Mouse (Mus musculus): Measurements from ENCODE around the gene Olfr373. TPM values are rescaled to one million over a fixed set of nuclear protein-coding genes. Genes with fewer than 3 reads are reported as not detected.

Gene Olfr373
- total and polyA plus RNA-seq, 3 experiments: 0.29 TPM; not detected in 2

GRCm38 (mm10) chr8:72149056-72149455, 66.1 kb downstream of the Olfr373 start:
- no peaks in the 10 kb centered on the region for H3K27me3 ChIP-seq (replicated peaks)
- TF ChIP-seq ZNF384 (IDR thresholded peaks at IDR 0.05; ENCODE audit: low read depth, low read length) (no peak), ZMIZ1 (IDR thresholded peaks at IDR 0.05; ENCODE audit: low read depth, low read length) (no peak), GABPA (IDR thresholded peaks at IDR 0.05; ENCODE audit: insufficient replicate concordance, low read depth, low read length) (no peak), USF2 (conservative IDR thresholded peaks at IDR 0.05; ENCODE audit: low read depth, low read length) (no peak), USF1 (IDR thresholded peaks at IDR 0.05; ENCODE audit: low read depth, low read length) (no peak), BHLHE40 (IDR thresholded peaks at IDR 0.05; ENCODE audit: low read depth, low read length) (no peak), MXI1 (IDR thresholded peaks at IDR 0.05; ENCODE audit: low read depth, low read length) (no peak), ZKSCAN1 (IDR thresholded peaks at IDR 0.05; ENCODE audit: borderline replicate concordance, low read depth, low read length) (no peak), ZC3H11A (IDR thresholded peaks at IDR 0.05; ENCODE audit: low read depth, low read length) (no peak), TBP (conservative IDR thresholded peaks at IDR 0.05; ENCODE audit: low read depth, low read length) (no peak), JUND (conservative IDR thresholded peaks at IDR 0.05; ENCODE audit: low read depth, low read length) (no peak), POLR2AphosphoS2 (IDR thresholded peaks at IDR 0.05; ENCODE audit: low read depth, low read length) (no peak)
- dilution Hi-C loops (cut with MboI; ENCODE audit: extremely low pct_ligation_motif_present, extremely low pct_unique_long_range_greater_than_20kb, low sequenced_read_pairs) (no loop called here), in situ Hi-C loops (cut with MboI; ENCODE audit: low pct_ligation_motif_present, low pct_unique_long_range_greater_than_20kb, low sequenced_read_pairs) (no loop called here)
- H3K4me1 ChIP-seq (ENCODE audit: control insufficient read depth in 1 of 2, insufficient read depth in 2 of 2): peaks cover 7 to 52% of the 10 kb centered on the region in 2 experiments
- H3K79me2 ChIP-seq (replicated peaks; ENCODE audit: control insufficient read depth, extremely low read depth, insufficient read depth, poor library complexity, severe bottlenecking): peaks cover 10% of the 10 kb centered on the region
- no peaks in the 10 kb centered on the region for H3K9me3 ChIP-seq (replicated peaks; ENCODE audit: low read length)
- no peak overlapping the region for H3K9ac ChIP-seq (ENCODE audit: insufficient read depth, low read depth)
- H3K27ac ChIP-seq (ENCODE audit: insufficient read depth, low read depth): no peak overlapping the region
- H3K36me3 ChIP-seq (replicated peaks in 1 of 2; ENCODE audit: control insufficient read depth in 1 of 2, insufficient read depth in 1 of 2, low read length in 1 of 2): peaks cover 69 to 83% of the 10 kb centered on the region in 2 experiments
- no peak overlapping the region for H3K4me3 ChIP-seq (replicated peaks in 1 of 3; ENCODE audit: low read depth in 2 of 3, low read length in 2 of 3, poor library complexity in 1 of 3)
- no peak for DNase-seq (ENCODE audit: extremely low read depth)
- no peak overlapping the region for H3K4me2 ChIP-seq (ENCODE audit: insufficient read depth, low read depth, poor library complexity, severe bottlenecking)

- Histone ChIP-seq H3K9me3 (replicated peaks; ENCODE audit: low read length) (no peaks in the 10 kb centered on the region), H3K27ac (ENCODE audit: insufficient read depth, low read depth) (no peak overlapping the region; the same call in 1 of the 2 replicates), H3K79me2 (replicated peaks; ENCODE audit: control insufficient read depth, extremely low read depth, insufficient read depth, poor library complexity, severe bottlenecking) (peaks cover 14% of the 10 kb centered on the region), H3K4me2 (ENCODE audit: insufficient read depth, low read depth, poor library complexity, severe bottlenecking) (no peak overlapping the region), H3K36me3 (replicated peaks in 1 of 2; ENCODE audit: control insufficient read depth in 1 of 2, insufficient read depth in 1 of 2, low read length in 1 of 2) (peaks cover 51 to 73% of the 10 kb centered on the region in 2 experiments), H3K4me1 (ENCODE audit: control insufficient read depth in 1 of 2, insufficient read depth in 2 of 2) (peaks cover 0 to 46% of the 10 kb centered on the region in 2 experiments; a peak in 2 of 4 replicates), H3K9ac (ENCODE audit: insufficient read depth, low read depth) (no peak overlapping the region), H3K27me3 (replicated peaks) (no peaks in the 10 kb centered on the region), H3K4me3 (replicated peaks in 1 of 3; ENCODE audit: low read depth in 2 of 3, low read length in 2 of 3, poor library complexity in 1 of 3) (no peak overlapping the region)
- dilution Hi-C loops (cut with MboI; ENCODE audit: extremely low pct_ligation_motif_present, extremely low pct_unique_long_range_greater_than_20kb, low sequenced_read_pairs): no loop called here
- no peak for DNase-seq (ENCODE audit: extremely low read depth)
- in situ Hi-C loops (cut with MboI; ENCODE audit: low pct_ligation_motif_present, low pct_unique_long_range_greater_than_20kb, low sequenced_read_pairs): no loop called here
- TF ChIP-seq MAFK (IDR thresholded peaks at IDR 0.05; ENCODE audit: insufficient replicate concordance, low read length) (no peak), BHLHE40 (IDR thresholded peaks at IDR 0.05; ENCODE audit: low read depth, low read length) (no peak), CHD1 (IDR thresholded peaks at IDR 0.05; ENCODE audit: low read depth, low read length) (no peak)
These were observed 68.6 kb downstream of the Olfr373 start for GRCm38 (mm10) chr8:72151418-72152078.

Other genes with a start within 250 kb of the Olfr373 start
- gene Zfp709, start 201.2 kb upstream of the Olfr373 start, total RNA-seq (2012; rRNA removed): 2.8 and 2.9 TPM in 2 replicates
- 3.6 and 4.5 TPM in 2 replicates for gene Zfp709, start 201.2 kb upstream of the Olfr373 start, total RNA-seq (2014; rRNA removed)
- 0.94 and 1.4 TPM in 2 replicates for gene Zfp709, start 201.2 kb upstream of the Olfr373 start, polyA plus RNA-seq (2012; ENCODE audit: insufficient read length, low read depth)
- gene Zfp882, start 174.6 kb upstream of the Olfr373 start, total RNA-seq (2012; rRNA removed): 2.6 and 3.2 TPM in 2 replicates
- 5.2 and 6.6 TPM in 2 replicates for gene Zfp882, start 174.6 kb upstream of the Olfr373 start, total RNA-seq (2014; rRNA removed)
- gene Zfp882, start 174.6 kb upstream of the Olfr373 start, polyA plus RNA-seq (2012; ENCODE audit: insufficient read length, low read depth): 4.0 and 5.8 TPM in 2 replicates
- gene Zfp617, start 174.5 kb upstream of the Olfr373 start, total RNA-seq (2012; rRNA removed): 9.5 and 10.7 TPM in 2 replicates
- 24.9 and 30.3 TPM in 2 replicates for gene Zfp617, start 174.5 kb upstream of the Olfr373 start, total RNA-seq (2014; rRNA removed)
- 8.6 and 14.7 TPM in 2 replicates for gene Zfp617, start 174.5 kb upstream of the Olfr373 start, polyA plus RNA-seq (2012; ENCODE audit: insufficient read length, low read depth)
- gene Zfp961, start 132.1 kb upstream of the Olfr373 start, total RNA-seq (2012; rRNA removed): 5.9 and 7.6 TPM in 2 replicates
- gene Zfp961, start 132.1 kb upstream of the Olfr373 start, total RNA-seq (2014; rRNA removed): 21.4 and 25.8 TPM in 2 replicates
- 13.5 and 14.9 TPM in 2 replicates for gene Zfp961, start 132.1 kb upstream of the Olfr373 start, polyA plus RNA-seq (2012; ENCODE audit: insufficient read length, low read depth)
- 12.7 and 13.5 TPM in 2 replicates for gene Cyp4f18, start 73.6 kb upstream of the Olfr373 start, total RNA-seq (2012; rRNA removed)
- 37.4 and 38.3 TPM in 2 replicates for gene Cyp4f18, start 73.6 kb upstream of the Olfr373 start, total RNA-seq (2014; rRNA removed)
- gene Cyp4f18, start 73.6 kb upstream of the Olfr373 start, polyA plus RNA-seq (2012; ENCODE audit: insufficient read length, low read depth): 31.7 and 34.8 TPM in 2 replicates
- not detected in 2 replicates for gene Olfr372, start 42.0 kb upstream of the Olfr373 start, total RNA-seq (2012; rRNA removed)
- not detected in 2 replicates for gene Olfr372, start 42.0 kb upstream of the Olfr373 start, total RNA-seq (2014; rRNA removed)
- gene Olfr372, start 42.0 kb upstream of the Olfr373 start, polyA plus RNA-seq (2012; ENCODE audit: insufficient read length, low read depth): not detected in 2 replicates
- gene Olfr374, start 23.9 kb downstream of the Olfr373 start, total RNA-seq (2012; rRNA removed): not detected in 2 replicates
- not detected in 2 replicates for gene Olfr374, start 23.9 kb downstream of the Olfr373 start, total RNA-seq (2014; rRNA removed)
- gene Olfr374, start 23.9 kb downstream of the Olfr373 start, polyA plus RNA-seq (2012; ENCODE audit: insufficient read length, low read depth): 0.19 TPM in 1 of 2 replicates, not detected in the other
- 94.8 and 96.2 TPM in 2 replicates for gene Tpm4, start 51.8 kb downstream of the Olfr373 start, total RNA-seq (2012; rRNA removed)
- 284 and 318 TPM in 2 replicates for gene Tpm4, start 51.8 kb downstream of the Olfr373 start, total RNA-seq (2014; rRNA removed)
- gene Tpm4, start 51.8 kb downstream of the Olfr373 start, polyA plus RNA-seq (2012; ENCODE audit: insufficient read length, low read depth): 203 and 218 TPM in 2 replicates
- 102 and 113 TPM in 2 replicates for gene Rab8a, start 78.0 kb downstream of the Olfr373 start, total RNA-seq (2012; rRNA removed)
- gene Rab8a, start 78.0 kb downstream of the Olfr373 start, total RNA-seq (2014; rRNA removed): 165 and 190 TPM in 2 replicates
- gene Rab8a, start 78.0 kb downstream of the Olfr373 start, polyA plus RNA-seq (2012; ENCODE audit: insufficient read length, low read depth): 136 and 186 TPM in 2 replicates
- 17.9 TPM in 2 replicates for gene Hsh2d, start 106.5 kb downstream of the Olfr373 start, total RNA-seq (2012; rRNA removed)
- gene Hsh2d, start 106.5 kb downstream of the Olfr373 start, total RNA-seq (2014; rRNA removed): 25.1 and 26.1 TPM in 2 replicates
- 19.9 and 24.1 TPM in 2 replicates for gene Hsh2d, start 106.5 kb downstream of the Olfr373 start, polyA plus RNA-seq (2012; ENCODE audit: insufficient read length, low read depth)
- gene Cib3, start 129.7 kb downstream of the Olfr373 start, total RNA-seq (2012; rRNA removed): not detected in 2 replicates
- gene Cib3, start 129.7 kb downstream of the Olfr373 start, total RNA-seq (2014; rRNA removed): not detected in 2 replicates
- gene Cib3, start 129.7 kb downstream of the Olfr373 start, polyA plus RNA-seq (2012; ENCODE audit: insufficient read length, low read depth): not detected in 2 replicates
- not detected in 2 replicates for gene Gm11034, start 130.5 kb downstream of the Olfr373 start, total RNA-seq (2012; rRNA removed)
- not detected in 2 replicates for gene Gm11034, start 130.5 kb downstream of the Olfr373 start, total RNA-seq (2014; rRNA removed)
- gene Gm11034, start 130.5 kb downstream of the Olfr373 start, polyA plus RNA-seq (2012; ENCODE audit: insufficient read length, low read depth): not detected in 2 replicates
- gene Fam32a, start 136.6 kb downstream of the Olfr373 start, total RNA-seq (2012; rRNA removed): 33.1 and 38.1 TPM in 2 replicates
- 34.6 and 38.0 TPM in 2 replicates for gene Fam32a, start 136.6 kb downstream of the Olfr373 start, total RNA-seq (2014; rRNA removed)
- gene Fam32a, start 136.6 kb downstream of the Olfr373 start, polyA plus RNA-seq (2012; ENCODE audit: insufficient read length, low read depth): 43.0 and 43.8 TPM in 2 replicates
- gene Ap1m1, start 156.8 kb downstream of the Olfr373 start, total RNA-seq (2012; rRNA removed): 30.3 and 31.4 TPM in 2 replicates
- gene Ap1m1, start 156.8 kb downstream of the Olfr373 start, total RNA-seq (2014; rRNA removed): 15.6 and 20.1 TPM in 2 replicates
- gene Ap1m1, start 156.8 kb downstream of the Olfr373 start, polyA plus RNA-seq (2012; ENCODE audit: insufficient read length, low read depth): 80.0 and 86.1 TPM in 2 replicates
- 16.4 and 18.3 TPM in 2 replicates for gene Gm10282, start 222.1 kb downstream of the Olfr373 start, total RNA-seq (2012; rRNA removed)
- gene Gm10282, start 222.1 kb downstream of the Olfr373 start, total RNA-seq (2014; rRNA removed): 76.4 and 77.7 TPM in 2 replicates
- 125 and 176 TPM in 2 replicates for gene Gm10282, start 222.1 kb downstream of the Olfr373 start, polyA plus RNA-seq (2012; ENCODE audit: insufficient read length, low read depth)
- not detected in 2 replicates for gene Klf2, start 235.9 kb downstream of the Olfr373 start, total RNA-seq (2012; rRNA removed)
- gene Klf2, start 235.9 kb downstream of the Olfr373 start, total RNA-seq (2014; rRNA removed): 0.12 and 0.16 TPM in 2 replicates
- gene Klf2, start 235.9 kb downstream of the Olfr373 start, polyA plus RNA-seq (2012; ENCODE audit: insufficient read length, low read depth): 0.74 and 1.4 TPM in 2 replicates